Mouse (Mus musculus) liver, embryonic 14.5 days (tissue): Measurements from ENCODE around the gene Ank. TPM values are rescaled to one million over a fixed set of nuclear protein-coding genes. Genes with fewer than 3 reads are reported as not detected.

Experiments used
- ATAC-seq: fragments of 200-750 bp; cut with Nextera tagmentation; 2 replicates; pipeline ENCODE4 v1.8.0; 2017; ENCODE audit warnings: moderate number of reproducible peaks, mild to moderate bottlenecking, moderate library complexity; ENCODE audit not compliant: insufficient read depth
- DNase-seq, 3 experiments: peaks; one replicate each; pipeline ENCODE4 v3.0.0-alpha.2; 2012 to 2013; ENCODE audit warnings: low read depth in 3 of 3, low spot score in 3 of 3
- H3K27ac ChIP-seq: fragments of 300-500 bp; sonication (generic); 2 replicates; pipeline ENCODE4 v1.5.1; 2014; ENCODE audit warnings: moderate library complexity, mild to moderate bottlenecking, control low read depth, inconsistent platforms
- H3K27me3 ChIP-seq: fragments of 300-500 bp; sonication (generic); 2 replicates; pipeline ENCODE4 v1.6.1; 2014; ENCODE audit warnings: mild to moderate bottlenecking, low read length, moderate library complexity; ENCODE audit not compliant: control insufficient read depth, insufficient read depth
- H3K36me3 ChIP-seq: fragments of 300-500 bp; sonication (generic); replicated peaks from 2 replicates; pipeline ENCODE4 v1.6.1; 2014; ENCODE audit warnings: low read depth; ENCODE audit not compliant: control insufficient read depth, insufficient read depth
- H3K4me1 ChIP-seq, 2 experiments: fragments of 200-500 bp in 1 of 2; fragments of 300-500 bp in 1 of 2; sonication (generic) in 1 of 2; replicated peaks; 2 replicates each; pipeline ENCODE4 v1.6.1; 2012 to 2014; ENCODE audit warnings: antibody characterized with exemption in 1 of 2, inconsistent platforms in 1 of 2, low read length in 1 of 2; ENCODE audit not compliant: control insufficient read depth in 2 of 2, insufficient read depth in 2 of 2
- H3K4me2 ChIP-seq: fragments of 300-500 bp; sonication (generic); 2 replicates; pipeline ENCODE4 v1.6.1; 2014; ENCODE audit warnings: low read depth, mild to moderate bottlenecking, control low read depth, moderate library complexity
- H3K4me3 ChIP-seq, 2 experiments: fragments of 200-500 bp in 1 of 2; fragments of 300-500 bp in 1 of 2; sonication (generic) in 1 of 2; 2 replicates each; pipeline ENCODE4 v1.5.1; 2012 to 2014; ENCODE audit warnings: low read depth in 2 of 2, low read length in 2 of 2, mild to moderate bottlenecking in 2 of 2, control low read depth in 1 of 2, inconsistent platforms in 1 of 2, moderate library complexity in 1 of 2; ENCODE audit not compliant: insufficient read depth in 1 of 2
- H3K9ac ChIP-seq: fragments of 300-500 bp; sonication (generic); replicated peaks from 2 replicates; pipeline ENCODE4 v1.6.1; 2014; ENCODE audit warnings: mild to moderate bottlenecking, control low read depth, moderate library complexity
- H3K9me3 ChIP-seq: fragments of 300-500 bp; sonication (generic); 2 replicates; pipeline ENCODE4 v1.6.1; 2016; ENCODE audit warnings: low read length, mixed read lengths; ENCODE audit not compliant: control insufficient read depth
- CTCF ChIP-seq: IDR thresholded peaks from 2 replicates; pipeline ENCODE4 v1.5.1; 2016; ENCODE audit warnings: antibody characterized with exemption, low read depth, control low read depth
- EP300 ChIP-seq: IDR thresholded peaks from 2 replicates; pipeline ENCODE4 v1.6.1; 2016; ENCODE audit warnings: antibody characterized with exemption, low read depth
- WGBS: fragments of 180-500 bp; shearing (Covaris S2); extraction: QIAGEN DNeasy Blood & Tissue Kit; methylation state at CpG from one replicate; pipeline ENCODE4 v1.1.7; 2014; ENCODE audit not compliant: insufficient replicate concordance; 5-methylcytosine and 5-hydroxymethylcytosine counted together
- polyA plus RNA-seq, 2 experiments: library from polyadenylated mRNA; depleted of rRNA in 1 of 2; stranded (reverse) in 1 of 2; unstranded in 1 of 2; fragments of >200 nt; fragmentation: Nextera tagmentation in 1 of 2; extraction: Ambion mirVana in 1 of 2; gene quantifications; 2 replicates each; pipeline versions ENCODE4 v1.2.1 to v1.2.3; 2012 to 2014

The Ank gene
- polyA plus RNA-seq, 2 experiments = 13.6 to 24.6 TPM

DNA sequence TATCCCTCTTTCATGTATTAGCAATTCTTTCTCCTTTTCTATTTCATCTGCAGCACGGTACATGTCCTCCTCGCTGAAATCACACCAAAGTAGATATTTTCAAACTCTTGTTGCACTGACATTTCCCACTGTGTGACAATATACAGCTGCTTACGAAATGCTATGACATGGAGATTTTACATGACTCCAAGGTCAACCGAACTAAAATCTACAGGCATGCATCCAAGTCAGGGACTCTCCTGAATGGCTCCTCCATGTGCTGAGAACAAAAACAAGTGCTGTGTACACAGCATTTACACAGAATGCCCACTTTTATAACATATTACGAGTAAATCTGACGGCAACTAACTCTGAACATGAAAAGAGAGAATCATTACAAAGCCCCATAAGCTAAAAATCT lies 156.8 kb downstream of the Ank start:
- no peak for TF ChIP-seq EP300
- no peak for TF ChIP-seq CTCF
- H3K4me3 ChIP-seq = no peak overlapping the region
- H3K27ac ChIP-seq = no peak overlapping the region
- H3K9ac ChIP-seq = no peak overlapping the region
- peaks cover 9 to 36% of the 10 kb centered on the region in 2 experiments for H3K4me1 ChIP-seq
- H3K4me2 ChIP-seq = no peak overlapping the region
- no peak for DNase-seq
- no peaks in the 10 kb centered on the region for H3K27me3 ChIP-seq
- no peaks in the 10 kb centered on the region for H3K9me3 ChIP-seq
- 75% methylated on average over 6 of the region's 6 CpGs for WGBS
- peaks cover 14% of the 10 kb centered on the region for H3K36me3 ChIP-seq
- no peak for ATAC-seq

DNA sequence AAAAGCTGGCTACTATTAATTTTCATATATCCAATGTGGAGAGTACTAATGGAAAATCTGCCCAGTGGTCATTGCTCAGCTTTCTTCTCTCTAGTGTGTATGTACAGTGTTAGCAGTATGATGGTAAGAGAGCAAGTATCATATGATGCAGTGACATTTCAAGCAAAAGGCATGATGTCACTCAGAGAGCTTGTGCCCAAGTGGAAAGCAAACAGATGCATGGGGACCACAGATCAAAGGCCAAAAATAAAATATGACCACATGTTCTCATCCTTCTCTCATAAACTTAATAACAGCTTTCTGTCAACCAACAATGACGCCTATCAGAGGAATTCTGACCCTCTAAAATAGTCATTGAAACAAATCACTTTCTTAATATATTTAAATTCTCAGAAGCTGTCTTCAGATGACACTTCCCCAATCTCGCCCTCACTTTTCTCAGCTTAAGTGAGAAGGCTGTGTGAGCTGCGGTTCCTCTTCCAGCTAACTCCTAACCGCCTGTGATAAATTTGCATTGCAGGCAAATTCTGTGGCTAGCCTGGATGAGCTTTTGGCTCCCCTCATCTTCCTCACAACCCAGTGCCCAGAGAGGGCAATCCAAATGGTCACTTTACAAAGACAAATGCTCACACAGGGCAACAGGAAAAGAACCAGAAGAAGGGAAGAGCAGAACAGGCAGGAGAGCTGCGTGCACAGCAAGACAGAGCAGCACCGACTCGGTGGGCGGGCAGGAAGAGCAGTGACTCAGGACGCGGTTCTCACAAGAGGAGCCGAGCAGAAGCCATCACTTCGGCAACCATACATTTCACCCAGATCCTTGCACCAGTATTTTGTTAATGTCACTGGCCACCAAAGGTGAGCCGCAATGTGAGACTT lies 158.8 kb downstream of the Ank start:
- no peak for ATAC-seq
- no peak for DNase-seq
- Histone ChIP-seq H3K4me1 (peaks cover 18 to 30% of the 10 kb centered on the region in 2 experiments), H3K27me3 (no peaks in the 10 kb centered on the region), H3K9ac (no peak overlapping the region), H3K4me3 (no peak overlapping the region), H3K27ac (no peak overlapping the region), H3K9me3 (no peaks in the 10 kb centered on the region), H3K4me2 (peak overlapping the region; percentile 13; the same call in 1 of the 2 replicates), H3K36me3 (peaks cover 9% of the 10 kb centered on the region)
- TF ChIP-seq EP300 (no peak), CTCF (no peak)
- 31% methylated on average over 13 of the region's 13 CpGs for WGBS

DNA sequence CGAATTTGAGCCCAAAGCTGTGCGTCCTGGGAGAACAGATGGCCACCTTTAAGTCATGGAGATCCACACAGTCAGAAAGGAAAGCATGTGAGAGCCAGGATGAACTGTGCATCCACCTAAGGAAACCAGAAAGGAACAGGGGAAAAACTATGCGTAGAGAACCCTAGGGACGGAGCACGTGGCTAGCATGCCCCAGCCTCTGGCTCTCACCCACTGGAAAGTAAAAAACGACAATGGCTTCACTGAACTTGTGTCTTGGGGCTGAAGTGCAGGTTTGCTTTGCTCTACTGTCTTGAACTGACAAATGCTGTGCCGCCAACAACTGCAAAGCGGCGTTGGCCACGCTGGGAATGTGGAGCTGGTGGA lies 159.4 kb downstream of the Ank start:
- peak overlapping the region; percentile 13; the same call in 1 of the 2 replicates for H3K4me2 ChIP-seq
- TF ChIP-seq CTCF (no peak), EP300 (no peak)
- no peak overlapping the region for H3K4me3 ChIP-seq
- WGBS = 49% methylated on average over 10 of the region's 10 CpGs
- H3K9me3 ChIP-seq = no peaks in the 10 kb centered on the region
- peaks cover 6% of the 10 kb centered on the region for H3K36me3 ChIP-seq
- no peak for DNase-seq
- no peak overlapping the region for H3K27ac ChIP-seq
- ATAC-seq = no peak
- no peaks in the 10 kb centered on the region for H3K27me3 ChIP-seq
- peak overlapping the region; percentile 15; the same call in 1 of the 2 replicates for H3K9ac ChIP-seq
- H3K4me1 ChIP-seq = peaks cover 18 to 29% of the 10 kb centered on the region in 2 experiments

DNA sequence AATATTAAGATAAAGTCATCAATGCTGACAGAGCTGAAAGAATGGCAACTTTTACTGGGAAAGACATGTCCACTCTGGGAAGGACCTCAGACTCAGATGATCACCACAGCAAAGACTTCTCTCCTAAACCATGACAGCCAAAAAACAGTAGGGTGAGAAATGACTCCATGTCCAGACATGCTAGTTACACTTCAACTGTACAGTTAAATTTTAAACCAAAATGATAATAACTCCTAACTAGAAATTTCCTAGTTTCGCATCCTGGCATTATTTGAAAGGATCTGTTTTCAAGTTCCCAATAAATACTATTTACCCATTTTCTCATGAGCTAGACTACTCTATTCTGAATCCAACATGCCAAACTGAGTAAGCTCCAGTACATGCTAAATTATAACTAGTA lies 159.8 kb downstream of the Ank start:
- H3K9ac ChIP-seq = no peak overlapping the region; the same call in 1 of the 2 replicates
- H3K27ac ChIP-seq = no peak overlapping the region
- no peak overlapping the region for H3K4me3 ChIP-seq
- no peaks in the 10 kb centered on the region for H3K27me3 ChIP-seq
- peaks cover 22 to 31% of the 10 kb centered on the region in 2 experiments for H3K4me1 ChIP-seq
- H3K4me2 ChIP-seq = no peak overlapping the region; the same call in 1 of the 2 replicates
- H3K36me3 ChIP-seq = peaks cover 6% of the 10 kb centered on the region; the same call in 1 of the 2 replicates
- H3K9me3 ChIP-seq = no peaks in the 10 kb centered on the region
- 68% methylated on average over 1 of the region's 1 CpGs for WGBS
- ATAC-seq = no peak
- no peak for DNase-seq
- no peak for TF ChIP-seq EP300
- TF ChIP-seq CTCF = no peak

DNA sequence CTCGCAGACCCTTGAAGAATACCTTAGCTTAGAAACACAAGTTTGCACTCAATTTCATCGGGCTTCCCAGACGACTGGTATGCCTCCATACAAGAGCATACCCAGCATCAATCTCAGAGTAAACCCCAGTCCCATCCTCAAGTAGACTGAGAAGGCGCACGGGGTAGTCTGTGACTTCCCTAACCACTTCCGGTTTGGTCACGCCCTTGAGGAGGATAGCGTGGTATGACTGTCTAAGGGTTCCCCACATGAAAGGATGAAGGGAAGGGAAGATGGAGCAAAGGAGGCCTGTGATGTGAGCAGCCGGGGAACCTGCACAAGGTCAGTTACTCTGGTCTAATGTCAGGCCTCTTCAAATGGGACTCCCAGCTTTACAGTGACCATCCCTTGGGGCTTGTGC lies 161.3 kb downstream of the Ank start:
- no peak overlapping the region for H3K4me3 ChIP-seq

More for the DNA sequence above, 161.3 kb downstream of the Ank start:
- no peaks in the 10 kb centered on the region for H3K27me3 ChIP-seq
- 49% methylated on average over 9 of the region's 9 CpGs for WGBS
- no peak overlapping the region for H3K27ac ChIP-seq
- peaks cover 3% of the 10 kb centered on the region; the same call in 1 of the 2 replicates for H3K36me3 ChIP-seq
- H3K4me1 ChIP-seq = peaks cover 22 to 33% of the 10 kb centered on the region in 2 experiments
- no peaks in the 10 kb centered on the region for H3K9me3 ChIP-seq
- H3K4me2 ChIP-seq = no peak overlapping the region
- ATAC-seq (no peak), DNase-seq (no peak)
- TF ChIP-seq CTCF = no peak
- no peak for TF ChIP-seq EP300
- no peak overlapping the region for H3K9ac ChIP-seq
